Mouse (Mus musculus) bone marrow macrophage, adult 2 months (primary cell): Measurements from ENCODE around the gene Gm3633. TPM values are rescaled to one million over a fixed set of nuclear protein-coding genes. Genes with fewer than 3 reads are reported as not detected.
"Not testable (repeated sequence)": the region's sequence is repeated elsewhere in the genome, so short reads cannot be mapped to it uniquely, and the experiment has no call there.

Experiments
- H3K27ac ChIP-seq: 2 replicates; pipeline ENCODE4 v1.5.1; 2012; ENCODE audit warnings: low read depth, low read length; ENCODE audit not compliant: insufficient read depth
- H3K4me1 ChIP-seq: 2 replicates; pipeline ENCODE4 v1.6.1; 2012; ENCODE audit warnings: low read length; ENCODE audit not compliant: control insufficient read depth, insufficient read depth
- H3K4me3 ChIP-seq: 2 replicates; pipeline ENCODE4 v1.5.1; 2012; ENCODE audit warnings: mild to moderate bottlenecking, low read length, moderate library complexity; ENCODE audit not compliant: insufficient read depth
- polyA plus RNA-seq: library from polyadenylated mRNA; stranded (reverse); fragments of >200 nt; gene quantifications from 2 replicates; pipeline ENCODE4 v1.2.4, GENCODE M21; 2012; ENCODE audit not compliant: missing spikeins, insufficient read depth, insufficient read length

Gm3633 gene
- polyA plus RNA-seq = not detected in 2 replicates

DNA sequence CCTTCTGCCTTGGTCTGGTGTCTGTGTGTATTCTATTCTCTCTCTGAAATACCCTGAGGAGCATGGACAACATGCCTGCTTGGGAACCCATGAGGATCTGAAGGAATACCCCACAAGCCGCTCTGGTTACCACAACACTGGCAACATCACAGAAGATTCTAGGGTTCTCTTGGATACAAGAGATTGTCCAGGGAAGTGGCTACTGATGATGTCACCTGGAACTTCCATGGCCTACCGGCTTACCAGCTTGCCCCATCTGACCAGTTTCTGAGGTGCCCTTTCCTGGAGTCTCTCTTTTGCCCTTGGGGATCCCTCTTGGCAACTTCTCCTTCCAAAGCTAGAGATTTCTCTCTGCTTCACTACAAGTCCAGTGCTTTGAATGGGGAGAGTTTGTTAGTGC lies at the start of gene Gm3633:
Gm3633 (minus strand) TSS at position 101 of the 400 bp plus-strand sequence.
- not testable (repeated sequence) for H3K4me3 ChIP-seq, H3K4me1 ChIP-seq, H3K27ac ChIP-seq

DNA sequence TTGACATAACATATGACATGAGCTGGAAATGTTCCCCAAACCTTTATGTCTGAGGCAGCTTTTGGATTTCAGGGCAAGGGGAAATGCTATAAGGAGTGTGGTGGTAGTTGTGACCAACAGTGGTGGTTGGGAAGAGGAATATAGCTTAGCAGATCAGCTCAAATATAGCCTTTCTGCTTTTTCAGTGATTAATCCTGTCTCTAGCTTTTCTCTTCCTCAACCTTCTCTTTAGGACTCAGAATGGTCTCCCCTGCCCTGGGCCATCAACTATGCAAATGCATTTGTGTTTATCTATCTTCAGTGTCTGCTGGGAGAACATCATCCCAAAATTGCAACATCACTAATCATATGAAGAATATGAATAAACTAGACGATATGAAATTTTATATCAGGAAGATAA lies 13.9 kb upstream of the Gm3633 start, which contains the start of gene Gm10378:
Gm10378 (plus strand) TSS at position 301 of the 400 bp plus-strand sequence.
- not testable (repeated sequence) for H3K27ac ChIP-seq, H3K4me3 ChIP-seq, H3K4me1 ChIP-seq

DNA sequence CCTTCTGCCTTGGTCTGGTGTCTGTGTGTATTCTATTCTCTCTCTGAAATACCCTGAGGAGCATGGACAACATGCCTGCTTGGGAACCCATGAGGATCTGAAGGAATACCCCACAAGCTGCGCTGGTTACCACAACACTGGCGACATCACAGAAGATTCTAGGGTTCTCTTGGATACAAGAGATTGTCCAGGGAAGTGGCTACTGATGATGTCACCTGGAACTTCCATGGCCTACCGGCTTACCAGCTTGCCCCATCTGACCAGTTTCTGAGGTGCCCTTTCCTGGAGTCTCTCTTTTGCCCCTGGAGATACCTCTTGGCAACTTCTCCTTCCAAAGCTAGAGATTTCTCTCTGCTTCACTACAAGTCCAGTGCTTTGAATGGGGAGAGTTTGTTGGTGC lies 41.9 kb downstream of the Gm3633 start, which contains the start of gene Gm17124:
Gm17124 (minus strand) TSS at position 101 of the 400 bp plus-strand sequence.
- H3K27ac ChIP-seq, H3K4me1 ChIP-seq, H3K4me3 ChIP-seq: not testable (repeated sequence)

Other genes with a start within 250 kb of the Gm3633 start
- gene Gm8005, start 202.2 kb downstream of the Gm3633 start, polyA plus RNA-seq = not detected in 2 replicates
- gene Gm8011, start 178.0 kb downstream of the Gm3633 start, polyA plus RNA-seq = not detected in 2 replicates
- not detected in 2 replicates for gene Gm8020, start 139.6 kb downstream of the Gm3633 start, polyA plus RNA-seq
- gene Gm8024, start 117.6 kb downstream of the Gm3633 start, polyA plus RNA-seq = not detected in 2 replicates
- gene Gm17124, start 42.0 kb downstream of the Gm3633 start, polyA plus RNA-seq = not detected in 2 replicates
- not detected in 2 replicates for gene Gm10378, start 14.0 kb upstream of the Gm3633 start, polyA plus RNA-seq
- not detected in 2 replicates for gene Gm3015, start 126.9 kb upstream of the Gm3633 start, polyA plus RNA-seq
- gene Gm10377, start 156.1 kb upstream of the Gm3633 start, polyA plus RNA-seq = not detected in 2 replicates
- not detected in 2 replicates for gene Gm21977, start 211.6 kb upstream of the Gm3633 start, polyA plus RNA-seq